Mouse (Mus musculus) right cerebral cortex, postnatal 36 days (tissue): ENCODE measurements around the gene Atpif1.
"Not testable (repeated sequence)": the region's sequence is repeated elsewhere in the genome, so short reads cannot be mapped to it uniquely, and the experiment has no call there.

Source experiments
- DNase-seq, 2 experiments: peaks; one replicate each; pipeline ENCODE4 v3.0.0; 2022; ENCODE audit warnings: low spot score in 2 of 2, mixed read lengths in 1 of 2

Atpif1 gene

DNA sequence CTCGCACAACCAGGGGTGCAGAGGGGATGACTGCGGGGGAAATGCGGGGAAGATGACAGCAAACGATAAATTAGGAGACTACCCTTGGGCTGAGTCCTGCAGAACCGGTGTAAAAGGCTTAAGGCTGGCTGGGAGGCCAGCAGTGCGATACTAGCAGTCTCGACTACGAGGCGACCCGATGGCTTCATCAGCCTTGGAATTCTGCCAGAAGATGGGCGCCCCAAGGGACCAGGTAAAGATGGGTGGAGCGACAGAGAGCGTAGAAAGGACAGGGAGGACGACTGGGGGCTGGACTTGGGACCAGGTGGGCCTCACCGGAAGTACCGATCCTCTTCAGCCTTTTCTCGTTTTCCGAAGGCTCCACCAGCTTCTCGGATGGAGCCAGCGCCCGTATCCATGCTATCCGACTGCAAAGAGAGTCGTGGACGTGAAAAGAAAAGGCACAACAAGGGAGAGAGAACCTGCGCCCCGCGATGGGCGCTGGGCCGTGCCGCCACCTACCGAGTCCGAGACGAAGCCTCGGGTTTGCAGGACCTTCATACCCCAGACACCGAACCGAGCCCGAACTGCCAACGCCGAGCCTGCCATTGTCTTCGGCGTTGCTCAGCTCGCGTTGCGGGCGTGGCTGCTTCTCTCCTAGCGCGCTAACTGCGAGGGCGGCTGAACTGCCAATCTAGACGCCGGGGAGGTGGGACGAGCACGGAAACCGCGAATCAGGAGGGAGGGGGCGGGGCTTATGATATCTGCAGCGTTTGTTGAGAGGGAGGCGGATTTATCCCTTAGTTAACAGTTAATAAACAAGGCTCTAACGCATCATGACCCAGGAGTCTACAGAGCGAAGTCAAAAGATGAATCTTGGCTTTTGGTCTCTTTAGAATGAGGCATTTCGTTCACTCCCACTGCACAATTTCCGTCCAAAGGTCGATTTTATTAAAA lies at the start of gene Atpif1:
TSS of gene Atpif1 (minus strand) at position 679 of the 936 bp plus-strand sequence.
- peak; percentile 82 to 86 for DNase-seq

- DNase-seq: no peak
Observed at GRCm38 (mm10) chr4:132574809-132575347, 41.4 kb upstream of the Atpif1 start.

- no peak for DNase-seq
Observed at GRCm38 (mm10) chr4:132573327-132573726, 39.9 kb upstream of the Atpif1 start.

- DNase-seq: no peak
Observed at GRCm38 (mm10) chr4:132571190-132571589, 37.7 kb upstream of the Atpif1 start.

GRCm38 (mm10) chr4:132569115-132569514 lies 35.7 kb upstream of the Atpif1 start:
- no peak for DNase-seq

- no peak for DNase-seq
Observed at GRCm38 (mm10) chr4:132567361-132567779, 33.9 kb upstream of the Atpif1 start.

DNA sequence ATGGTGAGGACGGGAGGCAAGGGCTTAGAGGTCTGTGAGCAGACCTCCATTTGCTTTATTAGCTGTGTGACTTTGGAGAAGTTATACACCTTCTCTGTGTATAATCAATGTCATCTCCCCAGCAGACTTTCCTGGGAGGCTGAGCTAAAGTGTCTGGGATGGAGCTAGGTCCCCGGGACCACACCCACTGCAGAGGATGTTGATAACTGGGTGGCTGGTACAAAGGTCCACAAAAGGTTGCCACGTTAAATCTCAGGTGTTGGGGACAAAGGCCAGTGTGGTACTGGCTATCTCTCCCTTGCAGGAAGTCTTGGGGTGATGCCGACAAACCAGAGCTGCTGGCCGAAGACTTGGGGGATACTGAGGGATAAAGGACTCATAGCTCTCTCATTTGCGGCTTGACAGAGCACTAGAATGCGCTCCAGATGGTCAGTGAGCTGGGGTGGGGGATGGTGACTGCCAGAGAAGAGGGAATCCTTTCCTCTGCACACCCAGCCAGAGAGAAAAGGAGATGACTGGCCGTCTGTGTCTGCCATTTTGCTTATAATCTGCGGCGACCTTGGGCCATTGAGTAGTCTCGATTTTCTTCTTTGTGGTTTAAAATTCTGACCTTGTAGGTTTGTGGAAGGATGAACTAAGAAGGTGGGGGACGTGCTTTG lies 31.8 kb upstream of the Atpif1 start:
- DNase-seq: no peak

DNA sequence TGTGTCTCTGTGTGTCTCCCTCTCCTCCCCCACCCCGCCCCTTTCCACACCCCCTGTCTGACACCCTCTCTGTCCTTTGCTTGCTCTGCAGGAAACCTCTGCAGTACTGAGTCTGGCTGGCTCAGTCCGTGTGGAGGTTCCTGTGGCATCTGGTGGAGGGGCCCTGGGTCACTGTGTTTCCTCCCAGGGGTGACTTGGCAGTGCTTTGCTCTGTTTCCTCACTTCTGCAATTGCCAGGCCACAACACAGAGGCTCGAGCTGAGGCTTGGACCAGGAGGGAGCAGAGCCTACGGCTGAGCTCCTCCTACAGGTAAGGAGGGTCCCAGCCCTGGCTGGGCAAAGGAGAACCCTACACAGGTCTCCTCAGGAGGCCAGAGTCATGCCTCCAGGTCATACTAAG lies 30.5 kb upstream of the Atpif1 start, which contains the start of gene Ptafr:
TSS of gene Ptafr (plus strand) at position 103 of the 400 bp plus-strand sequence.
- peak in 1 of 2 experiments; percentile 14 for DNase-seq

- no peak for DNase-seq
Observed at GRCm38 (mm10) chr4:132563261-132563660, 29.8 kb upstream of the Atpif1 start.

DNA sequence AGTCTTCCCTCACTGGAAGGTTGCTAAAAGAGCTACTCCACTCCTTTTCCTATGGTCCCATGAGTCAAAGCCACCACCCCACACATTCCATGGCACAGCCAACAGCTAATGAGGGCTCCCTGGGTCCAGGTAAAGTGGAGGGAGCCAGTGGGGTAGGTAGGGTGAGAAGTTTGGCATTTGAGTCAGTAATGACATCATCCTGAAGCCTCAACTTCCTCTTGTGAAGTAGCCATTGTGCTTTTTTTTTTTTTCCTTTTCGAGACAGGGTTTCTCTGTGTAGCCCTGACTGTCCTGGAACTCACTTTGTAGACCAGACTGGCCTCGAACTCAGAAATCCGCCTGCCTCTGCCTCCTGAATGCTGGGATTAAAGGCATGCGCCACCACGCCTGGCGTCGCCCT lies 22.1 kb upstream of the Atpif1 start:
- not testable (repeated sequence) for DNase-seq

- no peak for DNase-seq
Observed at GRCm38 (mm10) chr4:132554653-132555052, 21.2 kb upstream of the Atpif1 start.

- no peak for DNase-seq
Observed at GRCm38 (mm10) chr4:132554221-132554620, 20.8 kb upstream of the Atpif1 start.

GRCm38 (mm10) chr4:132545851-132546250 lies 12.4 kb upstream of the Atpif1 start:
- peak; percentile 42 to 44 for DNase-seq

DNA sequence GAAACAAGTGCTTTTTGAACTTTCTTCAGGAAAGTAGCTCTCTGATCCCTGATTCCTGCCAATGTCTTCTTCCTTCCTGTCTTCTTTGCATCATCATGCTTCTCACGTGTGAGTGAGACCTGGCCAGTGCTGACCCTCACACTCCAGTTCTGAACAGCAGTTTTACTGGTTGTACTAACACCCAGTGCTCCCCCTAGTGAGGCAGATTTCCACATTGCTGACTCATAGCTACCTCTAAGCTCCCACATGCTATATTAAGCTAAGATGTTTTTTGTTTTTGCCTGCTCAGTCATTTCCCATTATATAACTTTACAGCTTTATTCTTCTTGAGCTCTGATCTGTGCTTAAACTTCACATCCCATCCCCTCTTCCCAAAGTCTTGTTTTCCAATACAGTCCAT lies 9.3 kb upstream of the Atpif1 start:
- peak in 1 of 2 experiments; percentile 38 for DNase-seq

DNA sequence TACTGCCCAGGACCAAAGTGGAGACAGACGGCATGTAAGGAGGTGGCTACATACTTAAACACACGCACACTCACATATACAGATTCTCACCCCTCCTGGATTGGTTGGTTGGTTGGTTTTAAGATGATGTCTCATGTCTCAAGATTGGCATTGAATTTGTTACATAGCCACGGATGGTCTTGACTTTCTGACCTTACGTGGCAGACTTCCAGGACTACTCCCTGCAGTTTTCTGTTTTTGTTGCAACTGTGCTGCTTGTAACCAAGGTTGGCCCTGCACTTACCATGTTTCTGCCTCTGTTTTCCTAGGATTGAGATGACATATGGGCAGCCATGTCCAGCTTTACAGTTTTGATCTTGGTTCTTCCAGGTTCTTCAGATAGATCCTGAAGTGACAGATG lies 8.0 kb upstream of the Atpif1 start:
- no peak for DNase-seq

GRCm38 (mm10) chr4:132539481-132539880 lies 6.0 kb upstream of the Atpif1 start:
- DNase-seq: no peak

DNA sequence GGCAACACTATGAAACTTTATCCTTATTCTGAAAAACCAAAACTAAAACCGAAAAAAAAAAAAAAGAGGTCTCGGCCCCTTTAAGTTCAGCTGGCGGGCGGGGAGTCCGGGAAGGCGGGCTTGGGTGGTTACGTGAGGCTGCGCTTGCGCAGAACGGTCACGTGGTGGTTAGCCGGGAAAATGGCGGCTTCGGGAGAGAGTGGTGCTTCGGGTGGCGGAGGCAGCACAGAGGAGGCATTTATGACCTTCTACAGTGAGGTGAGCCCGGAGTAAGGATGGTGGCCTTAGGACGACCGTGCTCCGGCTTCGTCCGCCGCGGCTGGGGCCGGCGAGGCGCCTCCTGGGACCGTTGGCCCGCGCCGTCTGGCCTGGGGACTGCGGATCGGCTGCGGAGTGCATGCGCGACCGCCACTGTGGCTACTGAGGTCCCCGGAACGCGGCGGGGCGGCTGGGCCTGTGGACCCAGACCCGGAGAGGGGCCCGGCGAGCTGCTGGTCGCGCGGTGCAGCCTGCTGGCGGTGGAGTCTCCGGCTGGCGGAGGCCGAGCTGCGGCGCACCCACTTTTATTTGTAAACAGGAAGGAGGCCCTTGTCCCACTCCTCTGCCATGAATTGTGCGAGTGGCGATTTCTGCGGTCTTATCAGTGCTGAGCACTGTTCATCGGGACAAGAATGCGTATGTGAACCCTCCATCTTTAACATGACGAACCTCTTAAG lies 2.1 kb upstream of the Atpif1 start, which contains the start of gene Dnajc8:
TSS of gene Dnajc8 (plus strand) at position 145 of the 716 bp plus-strand sequence.
- DNase-seq: peak; percentile 88 to 90

GRCm38 (mm10) chr4:132532496-132532895 lies 963 bp downstream of the Atpif1 start:
- no peak for DNase-seq

GRCm38 (mm10) chr4:132530033-132530804 lies 3.2 kb downstream of the Atpif1 start:
- DNase-seq: no peak

- no peak for DNase-seq
Observed at GRCm38 (mm10) chr4:132529344-132529743, 4.1 kb downstream of the Atpif1 start.
